Mouse (Mus musculus) midbrain, postnatal 0 days (tissue): ENCODE measurements at regions not wholly inside any gene's neighbourhood (a gene's known extent, or its start where the extent isn't known, plus 50 kb on each side); places are given as distances from the start of the nearest gene placed in this dataset.
A peak's percentile ranks its signal among the peaks of the same experiment; 100 is the strongest.

ENCODE experiments used
- ATAC-seq: fragments of 200-750 bp; cut with Nextera tagmentation; 2 replicates; pipeline ENCODE4 v1.8.0; 2017; ENCODE audit warnings: moderate number of reproducible peaks, mild to moderate bottlenecking, moderate TSS enrichment, moderate library complexity; ENCODE audit not compliant: low FRiP score
- DNase-seq: peaks from one replicate; pipeline ENCODE4 v3.0.0-alpha.2; 2015; ENCODE audit warnings: low spot score
- H3K27ac ChIP-seq: fragments of 300-500 bp; sonication (generic); 2 replicates; pipeline ENCODE4 v1.5.1; 2014; ENCODE audit warnings: low read depth, mild to moderate bottlenecking, low read length, mixed read lengths
- H3K27me3 ChIP-seq: fragments of 300-500 bp; sonication (generic); 2 replicates; pipeline ENCODE4 v1.6.1; 2014; ENCODE audit warnings: low read length, control low read depth, mixed read lengths; ENCODE audit not compliant: insufficient read depth
- H3K36me3 ChIP-seq: fragments of 300-500 bp; sonication (generic); 2 replicates; pipeline ENCODE4 v1.6.1; 2014; ENCODE audit warnings: low read length, control low read depth, mixed read lengths; ENCODE audit not compliant: insufficient read depth
- H3K4me1 ChIP-seq: fragments of 300-500 bp; sonication (generic); 2 replicates; pipeline ENCODE4 v1.6.1; 2014; ENCODE audit warnings: mild to moderate bottlenecking, control low read depth, antibody characterized with exemption, low read length, mixed read lengths; ENCODE audit not compliant: insufficient read depth
- H3K4me2 ChIP-seq: fragments of 300-500 bp; sonication (generic); 2 replicates; pipeline ENCODE4 v1.6.1; 2014; ENCODE audit warnings: low read depth, mild to moderate bottlenecking, low read length, mixed read lengths; ENCODE audit not compliant: poor library complexity, severe bottlenecking
- H3K4me3 ChIP-seq: fragments of 300-500 bp; sonication (generic); 2 replicates; pipeline ENCODE4 v1.5.1; 2014; ENCODE audit warnings: low read depth, mild to moderate bottlenecking, low read length, moderate library complexity
- H3K9ac ChIP-seq: fragments of 300-500 bp; sonication (generic); replicated peaks from 2 replicates; pipeline ENCODE4 v1.6.1; 2014; ENCODE audit warnings: mild to moderate bottlenecking, low read length, moderate library complexity, mixed read lengths; ENCODE audit not compliant: poor library complexity, severe bottlenecking
- H3K9me3 ChIP-seq: fragments of 300-500 bp; sonication (generic); 2 replicates; pipeline ENCODE4 v1.6.1; 2016; ENCODE audit warnings: low read length, control low read depth
- CTCF ChIP-seq: IDR thresholded peaks from 2 replicates; pipeline ENCODE4 v1.5.1; 2016; ENCODE audit warnings: antibody characterized with exemption, mild to moderate bottlenecking
- WGBS: fragments of 180-500 bp; shearing (Covaris S2); extraction: QIAGEN DNeasy Blood & Tissue Kit; methylation state at CpG from one replicate; pipeline ENCODE4 v1.1.7; 2014; 5-methylcytosine and 5-hydroxymethylcytosine counted together

- H3K27ac ChIP-seq = no peak overlapping the region
- no peaks in the 10 kb centered on the region for H3K36me3 ChIP-seq
- ATAC-seq (no peak), DNase-seq (no peak)
- no peak overlapping the region for H3K9ac ChIP-seq
- H3K9me3 ChIP-seq = no peaks in the 10 kb centered on the region
- no peaks in the 10 kb centered on the region for H3K27me3 ChIP-seq
- no peak overlapping the region for H3K4me2 ChIP-seq
- no peak overlapping the region for H3K4me3 ChIP-seq
- no peaks in the 10 kb centered on the region for H3K4me1 ChIP-seq
- no peak for TF ChIP-seq CTCF
- 90% methylated on average over 4 of the region's 4 CpGs for WGBS
Observed at GRCm38 (mm10) chr15:18360256-18360655, 458.5 kb upstream of the Cdh10 start.

GRCm38 (mm10) chr15:18399724-18400123 lies 419.0 kb upstream of the Cdh10 start:
- Histone ChIP-seq H3K4me3 (no peak overlapping the region), H3K27ac (no peak overlapping the region), H3K9me3 (no peaks in the 10 kb centered on the region), H3K9ac (no peak overlapping the region), H3K36me3 (no peaks in the 10 kb centered on the region), H3K4me2 (no peak overlapping the region), H3K27me3 (no peaks in the 10 kb centered on the region), H3K4me1 (no peaks in the 10 kb centered on the region)
- ATAC-seq (no peak), DNase-seq (peak; percentile 53)
- TF ChIP-seq CTCF = peak; percentile 52
- WGBS = 61% methylated on average over 2 of the region's 2 CpGs

GRCm38 (mm10) chr15:18400257-18400846 lies 418.4 kb upstream of the Cdh10 start:
- Histone ChIP-seq H3K4me2 (no peak overlapping the region), H3K9ac (no peak overlapping the region), H3K9me3 (no peaks in the 10 kb centered on the region), H3K27me3 (no peaks in the 10 kb centered on the region), H3K4me1 (no peaks in the 10 kb centered on the region), H3K4me3 (no peak overlapping the region), H3K27ac (no peak overlapping the region), H3K36me3 (no peaks in the 10 kb centered on the region)
- 60% methylated on average over 3 of the region's 3 CpGs for WGBS
- no peak for TF ChIP-seq CTCF
- ATAC-seq (no peak), DNase-seq (no peak)

- H3K4me1 ChIP-seq = no peaks in the 10 kb centered on the region
- no peak overlapping the region for H3K4me2 ChIP-seq
- H3K9ac ChIP-seq = no peak overlapping the region
- no peak for DNase-seq
- H3K27me3 ChIP-seq = no peaks in the 10 kb centered on the region
- H3K27ac ChIP-seq = no peak overlapping the region
- no peaks in the 10 kb centered on the region for H3K9me3 ChIP-seq
- no peaks in the 10 kb centered on the region for H3K36me3 ChIP-seq
- WGBS = 94% methylated on average over 5 of the region's 5 CpGs
- H3K4me3 ChIP-seq = no peak overlapping the region
- no peak for ATAC-seq
- TF ChIP-seq CTCF = no peak
Observed at GRCm38 (mm10) chr15:18432705-18433104, 386.0 kb upstream of the Cdh10 start.

GRCm38 (mm10) chr15:18453801-18454200 lies 364.9 kb upstream of the Cdh10 start:
- H3K4me1 ChIP-seq = no peaks in the 10 kb centered on the region
- 0 out of 2 replicates have a peak, but pooled peaks cover 4% of the 10 kb centered on the region for H3K9me3 ChIP-seq
- no peaks in the 10 kb centered on the region for H3K27me3 ChIP-seq
- H3K4me2 ChIP-seq = no peak overlapping the region
- H3K36me3 ChIP-seq = no peaks in the 10 kb centered on the region
- DNase-seq = peak; percentile 2
- no peak for ATAC-seq
- no peak overlapping the region for H3K4me3 ChIP-seq
- TF ChIP-seq CTCF = no peak
- H3K9ac ChIP-seq = no peak overlapping the region
- no peak overlapping the region for H3K27ac ChIP-seq

GRCm38 (mm10) chr15:18482385-18482784 lies 336.4 kb upstream of the Cdh10 start:
- no peak for ATAC-seq
- H3K27me3 ChIP-seq = no peaks in the 10 kb centered on the region
- no peaks in the 10 kb centered on the region for H3K4me1 ChIP-seq
- no peaks in the 10 kb centered on the region for H3K9me3 ChIP-seq
- DNase-seq = no peak
- WGBS = 77% methylated on average over 4 of the region's 4 CpGs
- no peak overlapping the region for H3K4me3 ChIP-seq
- no peak overlapping the region for H3K27ac ChIP-seq
- H3K4me2 ChIP-seq = no peak overlapping the region
- TF ChIP-seq CTCF = no peak
- H3K36me3 ChIP-seq = no peaks in the 10 kb centered on the region
- no peak overlapping the region for H3K9ac ChIP-seq
